Mouse (Mus musculus): ENCODE measurements around the gene Rnase11.
"Not testable (repeated sequence)": the region's sequence is repeated elsewhere in the genome, so short reads cannot be mapped to it uniquely, and the experiment has no call there.

The Rnase11 gene

DNA sequence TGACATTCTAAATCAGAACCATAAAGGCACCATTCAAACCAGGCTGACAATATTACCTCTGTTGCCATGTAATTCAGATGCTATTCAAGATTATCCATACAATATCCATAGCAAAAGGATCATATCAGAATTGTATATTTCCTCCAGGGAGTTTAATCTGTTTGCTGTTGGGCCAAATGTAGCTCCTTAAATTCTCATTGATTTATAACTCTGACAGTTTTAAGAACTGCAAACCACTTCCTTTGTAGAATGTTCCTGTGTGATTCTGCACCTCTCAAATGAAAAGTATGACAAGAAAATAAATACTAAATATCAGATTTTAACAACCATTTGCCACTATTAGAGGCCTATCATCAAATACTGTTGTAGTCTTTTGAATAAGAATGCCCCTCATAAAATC, 34.2 kb downstream of the Rnase11 start:
- in situ Hi-C loops (cut with MseI, MboI) = no loop called here

DNA sequence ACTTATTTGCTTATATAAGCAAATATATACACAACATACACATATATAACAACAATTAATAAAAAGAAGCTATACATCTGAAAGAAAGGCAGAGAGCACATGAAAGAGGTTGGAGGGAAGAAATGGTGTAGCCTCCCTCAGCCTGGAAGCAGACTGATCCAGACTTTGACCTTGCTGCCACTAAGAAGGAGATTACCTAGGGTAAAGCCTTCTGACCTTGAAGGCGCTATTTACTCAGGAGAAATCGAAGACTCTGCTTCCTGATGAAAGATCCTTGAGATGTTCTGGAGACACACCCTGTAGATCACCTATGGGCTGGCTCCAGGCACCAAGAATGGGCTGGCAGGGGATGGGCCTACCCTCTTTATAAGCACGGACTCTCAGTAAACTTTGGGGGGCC, 35.2 kb downstream of the Rnase11 start:
- in situ Hi-C loops (cut with MseI, MboI) = not testable (repeated sequence)

- in situ Hi-C loops (cut with MseI, MboI) = no loop called here
These were observed 40.4 kb downstream of the Rnase11 start for GRCm38 (mm10) chr14:51009572-51009971.

GRCm38 (mm10) chr14:51008781-51009180, 41.2 kb downstream of the Rnase11 start:
- in situ Hi-C loops (cut with MseI, MboI) = no loop called here

DNA sequence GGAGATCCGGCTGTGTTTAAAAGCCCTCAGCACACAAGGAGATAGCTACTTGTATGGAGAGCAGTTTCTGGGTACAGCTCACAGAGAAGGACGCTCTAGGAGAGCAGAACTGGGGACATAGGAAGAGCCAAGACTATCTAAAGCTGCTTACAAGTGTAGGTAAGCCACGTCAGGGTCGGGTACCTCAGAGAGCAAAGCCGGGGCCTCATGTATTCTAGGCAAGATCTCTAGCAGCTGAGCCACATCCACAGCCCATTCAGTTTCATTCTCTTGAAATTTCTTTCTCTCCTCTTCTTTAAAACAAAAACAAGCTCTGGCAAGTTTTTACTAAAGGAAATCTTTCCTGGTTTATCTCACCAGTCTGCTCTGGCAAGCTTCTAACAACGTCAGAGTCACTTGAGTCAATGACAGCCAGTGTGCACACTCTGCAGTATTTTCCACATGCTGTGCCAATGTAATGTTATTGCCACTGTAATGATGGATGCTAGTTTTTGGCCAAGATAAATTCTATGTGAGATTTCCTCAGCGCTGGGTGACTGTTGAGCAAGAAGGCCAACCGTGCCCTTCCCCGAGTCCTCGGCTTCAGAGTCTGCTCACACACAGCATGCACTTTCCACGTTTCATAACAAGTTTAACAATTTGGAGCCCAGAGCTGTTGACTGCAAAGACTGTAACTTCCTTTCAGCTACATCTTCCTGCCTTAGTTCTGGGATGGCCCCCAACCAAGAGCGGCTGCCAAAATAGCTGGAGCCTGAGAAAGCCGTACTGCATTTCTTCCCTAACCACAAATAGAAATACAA, 41.8 kb downstream of the Rnase11 start:
- in situ Hi-C loops (cut with MseI, MboI) = no loop called here

DNA sequence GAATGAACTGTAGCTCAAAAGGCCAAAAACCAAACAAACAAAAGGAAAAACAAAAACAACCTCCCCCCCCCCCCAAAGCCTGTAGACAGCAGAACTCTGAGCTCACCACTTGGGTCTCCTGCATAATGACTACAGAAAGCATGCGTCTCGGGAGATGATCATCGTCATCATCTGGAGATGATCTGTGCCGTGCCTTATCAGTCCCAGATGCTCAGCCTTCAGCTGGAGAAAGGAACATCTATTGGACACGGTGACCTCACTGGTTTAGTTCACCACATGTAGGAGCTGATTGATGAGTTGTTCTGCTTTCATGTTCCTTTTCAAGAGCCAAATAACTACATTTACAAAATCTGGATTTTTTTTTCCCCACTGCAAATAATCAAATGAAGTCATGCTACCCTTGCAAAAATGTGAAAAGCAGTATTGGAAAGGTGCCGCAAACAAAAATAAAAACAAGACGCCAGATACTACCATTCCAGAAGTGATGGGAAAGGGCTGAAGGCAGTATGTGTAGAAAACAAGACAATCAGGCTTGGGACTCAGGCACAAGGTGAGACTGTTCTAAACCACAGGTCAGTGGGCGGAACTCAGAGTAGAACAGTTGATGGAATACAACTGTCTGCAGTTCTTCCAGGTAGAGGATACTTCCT, 42.7 kb downstream of the Rnase11 start, which contains the start of gene Rnase10:
Rnase10 (plus strand) TSS at position 600 of the 650 bp plus-strand sequence.
- in situ Hi-C loops (cut with MseI, MboI) = no loop called here

All from mouse trophoblast stem cell (cell line).